Mouse (Mus musculus) heart, postnatal 4 days (tissue): ENCODE data around the gene Olfr99. TPM values are rescaled to one million over a fixed set of nuclear protein-coding genes. Genes with fewer than 3 reads are reported as not detected.
"Not testable (repeated sequence)": the region's sequence is repeated elsewhere in the genome, so short reads cannot be mapped to it uniquely, and the experiment has no call there.

Experiments
- DNase-seq: peaks from one replicate; pipeline ENCODE4 v3.0.0; 2021
- total RNA-seq, 2 experiments: library from RNA; stranded (reverse); gene quantifications; 2 replicates each; pipeline ENCODE4 v1.2.3; 2021

Gene Olfr99
- total RNA-seq: not detected

GRCm38 (mm10) chr17:37283360-37283759 is at the start of gene Olfr99:
Gene Olfr99, minus strand, starts transcription at chr17:37283460.
- no peak for DNase-seq

- no peak for DNase-seq
Measured at GRCm38 (mm10) chr17:37316954-37317353, 33.7 kb upstream of the Olfr99 start, which contains the start of gene Olfr102. Gene Olfr102, minus strand, starts transcription at chr17:37317054.

GRCm38 (mm10) chr17:37310146-37310699 is 27.0 kb upstream of the Olfr99 start:
- DNase-seq: no peak

- no peak for DNase-seq
Measured at GRCm38 (mm10) chr17:37308483-37308882, 25.2 kb upstream of the Olfr99 start.

GRCm38 (mm10) chr17:37304213-37304612 is 21.0 kb upstream of the Olfr99 start, which contains the start of gene Olfr101:
Gene Olfr101, minus strand, starts transcription at chr17:37304313.
- no peak for DNase-seq

GRCm38 (mm10) chr17:37280331-37280730 is 2.9 kb downstream of the Olfr99 start:
- DNase-seq: no peak

- DNase-seq: no peak
Measured at GRCm38 (mm10) chr17:37276573-37276972, 6.7 kb downstream of the Olfr99 start.

- no peak for DNase-seq
Measured at GRCm38 (mm10) chr17:37275626-37276248, 7.5 kb downstream of the Olfr99 start.

- peak; percentile 47 for DNase-seq
Measured at GRCm38 (mm10) chr17:37270702-37271092, 12.6 kb downstream of the Olfr99 start.

- peak; percentile 93 for DNase-seq
Measured at GRCm38 (mm10) chr17:37270058-37270701, 13.1 kb downstream of the Olfr99 start, which contains the start of gene H2-M3. Gene H2-M3, plus strand, starts transcription at chr17:37270220.

- no peak for DNase-seq
Measured at GRCm38 (mm10) chr17:37263626-37264025, 19.6 kb downstream of the Olfr99 start, which contains the start of gene Olfr98. Gene Olfr98, minus strand, starts transcription at chr17:37263749.

GRCm38 (mm10) chr17:37250544-37250943 is 32.7 kb downstream of the Olfr99 start:
- DNase-seq: no peak

- DNase-seq: no peak
Measured at GRCm38 (mm10) chr17:37249460-37249859, 33.8 kb downstream of the Olfr99 start.

- DNase-seq: peak; percentile 28
Measured at GRCm38 (mm10) chr17:37246715-37247114, 36.5 kb downstream of the Olfr99 start.

- no peak for DNase-seq
Measured at GRCm38 (mm10) chr17:37242198-37242597, 41.1 kb downstream of the Olfr99 start.

- DNase-seq: not testable (repeated sequence)
Measured at GRCm38 (mm10) chr17:37237230-37237629, 46.0 kb downstream of the Olfr99 start, which contains the start of gene Olfr97. Gene Olfr97, minus strand, starts transcription at chr17:37237330.

Other genes starting within 250 kb of the Olfr99 start
- gene Gabbr1, start 237.5 kb downstream of the Olfr99 start, total RNA-seq: 10 to 100 TPM; 21.6 to 22.4 TPM
- not detected for gene Olfr90, start 195.0 kb downstream of the Olfr99 start, total RNA-seq
- gene Olfr91, start 185.2 kb downstream of the Olfr99 start, total RNA-seq: not detected
- not detected for gene Olfr92, start 163.4 kb downstream of the Olfr99 start, total RNA-seq
- not detected for gene Olfr93, start 122.0 kb downstream of the Olfr99 start, total RNA-seq
- not detected for gene Ubd, start 89.6 kb downstream of the Olfr99 start, total RNA-seq
- gene Olfr94, start 82.5 kb downstream of the Olfr99 start, total RNA-seq: not detected
- not detected for gene Olfr95, start 70.3 kb downstream of the Olfr99 start, total RNA-seq
- gene Olfr96, start 63.3 kb downstream of the Olfr99 start, total RNA-seq: not detected
- gene Olfr97, start 46.1 kb downstream of the Olfr99 start, total RNA-seq: not detected
- not detected for gene Olfr98, start 19.7 kb downstream of the Olfr99 start, total RNA-seq
- gene H2-M3, start 13.2 kb downstream of the Olfr99 start, total RNA-seq: 1 to 10 TPM; 1.5 to 2.0 TPM
- not detected for gene Olfr101, start 20.9 kb upstream of the Olfr99 start, total RNA-seq
- not detected for gene Olfr102, start 33.6 kb upstream of the Olfr99 start, total RNA-seq
- not detected for gene Olfr103, start 56.2 kb upstream of the Olfr99 start, total RNA-seq
- gene Olfr104-ps, start 76.1 kb upstream of the Olfr99 start, total RNA-seq: not detected
- gene Olfr105-ps, start 95.6 kb upstream of the Olfr99 start, total RNA-seq: not detected
- not detected for gene Olfr106-ps, start 106.9 kb upstream of the Olfr99 start, total RNA-seq
- gene Olfr107, start 115.8 kb upstream of the Olfr99 start, total RNA-seq: not detected
- gene Olfr108, start 162.0 kb upstream of the Olfr99 start, total RNA-seq: not detected
- not detected for gene Olfr109, start 175.5 kb upstream of the Olfr99 start, total RNA-seq
- gene H2-M2, start 200.1 kb upstream of the Olfr99 start, total RNA-seq: not detected
- gene Olfr110, start 209.0 kb upstream of the Olfr99 start, total RNA-seq: not detected
- gene Olfr111, start 224.6 kb upstream of the Olfr99 start, total RNA-seq: not detected